Mouse (Mus musculus): ENCODE measurements around the gene Hunk.

- no peak for TF ChIP-seq EP300 (optimal IDR thresholded peaks at IDR 0.05)
- TF ChIP-seq CTCF (IDR thresholded peaks at IDR 0.05; ENCODE audit: low read depth), result no peak
Observed at GRCm38 (mm10) chr16:90400314-90400713, 14.5 kb downstream of the Hunk start.

Measured in stomach, postnatal 0 days (tissue).